Mouse (Mus musculus) midbrain, postnatal 0 days (tissue): ENCODE measurements around the gene Ccdc130. TPM values are rescaled to one million over a fixed set of nuclear protein-coding genes. Genes with fewer than 3 reads are reported as not detected.

ENCODE experiments used
- ATAC-seq: fragments of 200-750 bp; cut with Nextera tagmentation; 2 replicates; pipeline ENCODE4 v1.8.0; 2017; ENCODE audit warnings: moderate number of reproducible peaks, mild to moderate bottlenecking, moderate TSS enrichment, moderate library complexity; ENCODE audit not compliant: low FRiP score
- DNase-seq: peaks from one replicate; pipeline ENCODE4 v3.0.0-alpha.2; 2015; ENCODE audit warnings: low spot score
- H3K27ac ChIP-seq: fragments of 300-500 bp; sonication (generic); 2 replicates; pipeline ENCODE4 v1.5.1; 2014; ENCODE audit warnings: low read depth, mild to moderate bottlenecking, low read length, mixed read lengths
- H3K27me3 ChIP-seq: fragments of 300-500 bp; sonication (generic); 2 replicates; pipeline ENCODE4 v1.6.1; 2014; ENCODE audit warnings: low read length, control low read depth, mixed read lengths; ENCODE audit not compliant: insufficient read depth
- H3K36me3 ChIP-seq: fragments of 300-500 bp; sonication (generic); 2 replicates; pipeline ENCODE4 v1.6.1; 2014; ENCODE audit warnings: low read length, control low read depth, mixed read lengths; ENCODE audit not compliant: insufficient read depth
- H3K4me1 ChIP-seq: fragments of 300-500 bp; sonication (generic); 2 replicates; pipeline ENCODE4 v1.6.1; 2014; ENCODE audit warnings: mild to moderate bottlenecking, control low read depth, antibody characterized with exemption, low read length, mixed read lengths; ENCODE audit not compliant: insufficient read depth
- H3K4me2 ChIP-seq: fragments of 300-500 bp; sonication (generic); 2 replicates; pipeline ENCODE4 v1.6.1; 2014; ENCODE audit warnings: low read depth, mild to moderate bottlenecking, low read length, mixed read lengths; ENCODE audit not compliant: poor library complexity, severe bottlenecking
- H3K4me3 ChIP-seq: fragments of 300-500 bp; sonication (generic); 2 replicates; pipeline ENCODE4 v1.5.1; 2014; ENCODE audit warnings: low read depth, mild to moderate bottlenecking, low read length, moderate library complexity
- H3K9ac ChIP-seq: fragments of 300-500 bp; sonication (generic); replicated peaks from 2 replicates; pipeline ENCODE4 v1.6.1; 2014; ENCODE audit warnings: mild to moderate bottlenecking, low read length, moderate library complexity, mixed read lengths; ENCODE audit not compliant: poor library complexity, severe bottlenecking
- H3K9me3 ChIP-seq: fragments of 300-500 bp; sonication (generic); 2 replicates; pipeline ENCODE4 v1.6.1; 2016; ENCODE audit warnings: low read length, control low read depth
- CTCF ChIP-seq: IDR thresholded peaks from 2 replicates; pipeline ENCODE4 v1.5.1; 2016; ENCODE audit warnings: antibody characterized with exemption, mild to moderate bottlenecking
- WGBS: fragments of 180-500 bp; shearing (Covaris S2); extraction: QIAGEN DNeasy Blood & Tissue Kit; methylation state at CpG from one replicate; pipeline ENCODE4 v1.1.7; 2014; 5-methylcytosine and 5-hydroxymethylcytosine counted together
- polyA plus RNA-seq: library from polyadenylated mRNA; unstranded; fragments of >200 nt; fragmentation: Nextera tagmentation; extraction: Ambion mirVana; gene quantifications from 2 replicates; pipeline ENCODE4 v1.2.1, GENCODE M21; 2015
- total RNA-seq: library from RNA; depleted of rRNA; stranded (reverse); fragments of >200 nt; gene quantifications from 2 replicates; pipeline ENCODE4 v1.2.3, GENCODE M21; 2014

Ccdc130 gene
- total and polyA plus RNA-seq, 2 experiments from 2014 or later, result 13.6 to 14.0 TPM

GRCm38 (mm10) chr8:84236410-84236997 lies 33.7 kb downstream of the Ccdc130 start:
- H3K9ac ChIP-seq, result peak overlapping the region; percentile 97
- no peaks in the 10 kb centered on the region for H3K9me3 ChIP-seq
- no peaks in the 10 kb centered on the region for H3K27me3 ChIP-seq
- peak; percentile 34 for ATAC-seq
- H3K4me3 ChIP-seq, result peak overlapping the region; percentile 88
- peaks cover 16% of the 10 kb centered on the region for H3K4me1 ChIP-seq
- peaks cover 17% of the 10 kb centered on the region for H3K36me3 ChIP-seq
- WGBS, result under 1% methylated on average over 23 of the region's 30 CpGs
- peak overlapping the region; percentile 93 for H3K4me2 ChIP-seq
- DNase-seq, result no peak
- peak overlapping the region; percentile 59 for H3K27ac ChIP-seq
- no peak for TF ChIP-seq CTCF

- no peaks in the 10 kb centered on the region for H3K27me3 ChIP-seq
- DNase-seq (no peak), ATAC-seq (no peak)
- peak overlapping the region; percentile 97 for H3K9ac ChIP-seq
- H3K36me3 ChIP-seq, result peaks cover 17% of the 10 kb centered on the region
- no peak for TF ChIP-seq CTCF
- H3K9me3 ChIP-seq, result no peaks in the 10 kb centered on the region
- peak overlapping the region; percentile 88 for H3K4me3 ChIP-seq
- peak overlapping the region; percentile 59; the same call in 1 of the 2 replicates for H3K27ac ChIP-seq
- H3K4me2 ChIP-seq, result peak overlapping the region; percentile 93
- H3K4me1 ChIP-seq, result peaks cover 16% of the 10 kb centered on the region
- 24% methylated on average over 10 of the region's 10 CpGs for WGBS
Observed at GRCm38 (mm10) chr8:84235746-84236409, 34.3 kb downstream of the Ccdc130 start.

- Histone ChIP-seq H3K27ac (no peak overlapping the region), H3K4me1 (peaks cover 15% of the 10 kb centered on the region), H3K9ac (no peak overlapping the region), H3K4me3 (no peak overlapping the region), H3K9me3 (no peaks in the 10 kb centered on the region), H3K36me3 (peaks cover 44% of the 10 kb centered on the region), H3K27me3 (no peaks in the 10 kb centered on the region), H3K4me2 (no peak overlapping the region)
- DNase-seq (no peak), ATAC-seq (no peak)
- WGBS, result 88% methylated on average over 2 of the region's 2 CpGs
- no peak for TF ChIP-seq CTCF
Observed at GRCm38 (mm10) chr8:84233055-84233454, 37.1 kb downstream of the Ccdc130 start.

- no peak overlapping the region for H3K9ac ChIP-seq
- H3K4me1 ChIP-seq, result peaks cover 5% of the 10 kb centered on the region
- 75% methylated on average over 17 of the region's 17 CpGs for WGBS
- no peak overlapping the region for H3K27ac ChIP-seq
- DNase-seq (no peak), ATAC-seq (no peak)
- H3K36me3 ChIP-seq, result peaks cover 64% of the 10 kb centered on the region
- no peak overlapping the region for H3K4me2 ChIP-seq
- H3K4me3 ChIP-seq, result no peak overlapping the region
- H3K27me3 ChIP-seq, result no peaks in the 10 kb centered on the region
- H3K9me3 ChIP-seq, result no peaks in the 10 kb centered on the region
- peak; percentile 47 for TF ChIP-seq CTCF
Observed at GRCm38 (mm10) chr8:84230735-84231134, 39.4 kb downstream of the Ccdc130 start.

- Histone ChIP-seq H3K4me1 (no peaks in the 10 kb centered on the region), H3K9me3 (no peaks in the 10 kb centered on the region), H3K27me3 (no peaks in the 10 kb centered on the region), H3K27ac (no peak overlapping the region), H3K4me2 (no peak overlapping the region), H3K36me3 (peaks cover 78% of the 10 kb centered on the region), H3K4me3 (no peak overlapping the region), H3K9ac (0 out of 2 replicates have a peak overlapping the region, but pooled peaks have one; percentile 8)
- DNase-seq (no peak), ATAC-seq (no peak)
- no peak for TF ChIP-seq CTCF
- 83% methylated on average over 21 of the region's 21 CpGs for WGBS
Observed at GRCm38 (mm10) chr8:84223322-84224029, 46.7 kb downstream of the Ccdc130 start.
